Mouse (Mus musculus) stomach, postnatal 0 days (tissue): Measurements from ENCODE around the gene Gadd45g.

ENCODE experiments used
- CTCF ChIP-seq: IDR thresholded peaks from 2 replicates; pipeline ENCODE4 v1.5.1; 2016; ENCODE audit warnings: antibody characterized with exemption, low read depth, mild to moderate bottlenecking, moderate library complexity
- EP300 ChIP-seq: optimal IDR thresholded peaks from 2 replicates; pipeline ENCODE3; 2016; ENCODE audit warnings: antibody characterized with exemption

DNA sequence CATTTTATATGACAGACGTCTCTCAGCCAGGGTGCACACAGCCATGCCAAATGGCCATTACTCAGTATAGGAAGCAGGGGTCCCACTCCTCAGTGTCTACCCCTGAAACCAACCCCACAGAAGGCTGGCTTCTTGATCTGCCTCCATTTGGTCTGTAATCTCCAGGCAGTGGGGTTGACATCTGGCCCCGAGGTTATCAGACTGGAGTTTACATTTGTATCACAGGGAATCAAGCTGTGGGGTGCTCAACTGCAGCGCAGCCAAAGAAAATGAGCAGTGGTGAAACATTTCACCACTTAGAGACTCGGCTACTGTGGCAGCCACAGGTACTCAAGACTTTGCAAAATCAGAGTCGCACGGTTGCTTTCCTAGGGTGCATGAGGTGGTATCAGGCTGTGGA lies 5.8 kb upstream of the Gadd45g start:
- TF ChIP-seq CTCF (no peak), EP300 (no peak)
